Mouse (Mus musculus) ES-E14 (cell line): ENCODE measurements around the gene Chd6.

Source experiments
- HCFC1 ChIP-seq: IDR thresholded peaks from 2 replicates; pipeline ENCODE4 v1.6.1; 2012; ENCODE audit warnings: low read length, inconsistent platforms, borderline replicate concordance; ENCODE audit not compliant: insufficient read depth
- MAFK ChIP-seq: IDR thresholded peaks from 2 replicates; pipeline ENCODE4 v1.6.1; 2014; ENCODE audit warnings: mild to moderate bottlenecking, low read depth, low read length, inconsistent platforms; ENCODE audit not compliant: insufficient read depth

- TF ChIP-seq MAFK (no peak), HCFC1 (no peak)
These were observed 190.5 kb downstream of the Chd6 start for GRCm38 (mm10) chr2:160918154-160918929.
